Mouse (Mus musculus): Measurements from ENCODE around the gene Errfi1.

DNA sequence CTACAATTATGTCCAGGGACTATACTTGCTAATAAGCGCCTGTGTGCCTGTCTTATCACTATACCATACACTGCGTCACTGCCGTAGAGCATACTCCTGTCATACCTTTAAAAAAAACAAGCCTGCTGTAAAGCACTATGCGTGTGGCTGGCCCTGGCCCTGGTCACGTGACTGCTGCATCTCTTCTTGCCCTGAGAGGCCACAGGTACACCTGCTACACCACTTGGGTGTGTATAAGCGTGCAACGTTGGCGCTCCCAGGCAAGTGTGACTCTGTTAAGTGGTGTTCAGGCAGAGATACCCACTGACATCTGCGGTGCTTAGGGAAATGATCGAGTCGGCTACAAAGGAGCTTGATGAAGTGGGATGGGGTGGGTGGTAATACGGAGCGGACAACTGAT, 17.5 kb upstream of the Errfi1 start:
- TF ChIP-seq CTCF (IDR thresholded peaks at IDR 0.05; ENCODE audit: low read depth, low read length) (no peak), POLR2A (IDR thresholded peaks at IDR 0.05; ENCODE audit: insufficient read depth, low read length) (no peak), EP300 (IDR thresholded peaks at IDR 0.05; ENCODE audit: insufficient read depth, low read depth, low read length) (no peak)
